Mouse (Mus musculus): ENCODE measurements around the gene Naaladl2. TPM values are rescaled to one million over a fixed set of nuclear protein-coding genes. Genes with fewer than 3 reads are reported as not detected.
"Not testable (repeated sequence)": the region's sequence is repeated elsewhere in the genome, so short reads cannot be mapped to it uniquely, and the experiment has no call there.

The Naaladl2 gene
- polyA plus RNA-seq, 1 experiment from 2014 or later, result 3.9 TPM

DNA sequence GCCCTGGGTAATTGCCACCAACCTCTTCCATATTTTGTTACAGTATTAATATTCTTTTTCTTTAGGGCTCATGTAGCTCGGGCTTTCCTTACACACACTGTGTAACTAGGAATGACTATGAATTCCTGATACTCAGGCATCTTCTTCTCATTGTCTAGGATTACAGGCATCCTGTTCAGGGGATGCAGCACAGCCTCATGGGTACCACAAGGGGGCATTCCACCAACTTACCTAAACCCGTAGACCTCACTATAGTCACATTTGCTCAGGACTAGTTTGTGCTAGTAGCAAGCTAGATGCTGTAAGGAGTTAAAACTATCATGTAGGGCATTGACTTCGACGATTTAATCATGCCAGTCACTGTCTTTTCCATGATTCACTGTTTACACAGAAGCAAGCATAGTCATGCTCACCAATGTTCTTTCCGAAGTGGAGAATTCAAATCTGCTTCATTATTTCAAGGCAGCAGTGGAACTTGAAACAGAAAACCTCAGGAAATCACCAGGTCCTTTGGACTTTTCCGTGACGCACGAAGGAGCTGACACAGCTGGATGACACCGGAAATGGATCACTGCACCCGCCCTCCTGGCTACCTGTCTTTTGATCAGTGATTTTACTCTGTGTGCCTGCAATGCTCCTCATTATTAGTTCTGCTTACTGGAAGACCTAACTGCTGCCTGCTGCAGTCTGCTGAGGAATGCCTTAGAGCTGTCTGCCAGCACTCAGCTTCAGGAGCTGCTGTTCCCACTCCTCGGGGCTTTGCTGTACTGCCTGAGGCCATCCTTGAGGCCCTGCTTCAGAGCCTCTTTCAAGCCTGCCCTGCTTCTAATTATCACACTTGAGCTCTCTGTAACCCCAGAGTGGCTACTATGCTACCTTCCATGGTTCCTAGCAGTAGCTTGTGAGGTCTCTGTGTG lies 822.3 kb downstream of the Naaladl2 start:
- Histone ChIP-seq H3K4me1 (replicated peaks; ENCODE audit: insufficient read depth, low read length) (no peaks in the 10 kb centered on the region), H3K36me3 (ENCODE audit: insufficient read depth, low read length) (no peaks in the 10 kb centered on the region), H3K27me3 (ENCODE audit: insufficient read depth, low read length) (no peaks in the 10 kb centered on the region), H3K4me3 (replicated peaks; ENCODE audit: low read depth, low read length) (no peak overlapping the region), H3K27ac (no peak overlapping the region), H3K9ac (ENCODE audit: low read depth, low read length) (no peak overlapping the region), H3K9me3 (replicated peaks; ENCODE audit: low read length) (no peaks in the 10 kb centered on the region), H3K4me2 (ENCODE audit: low read length) (no peak overlapping the region)
- DNase-seq (ENCODE audit: low spot score) (peak; percentile 32), ATAC-seq (replicated peaks; ENCODE audit: low FRiP score, low read depth) (peak; percentile 65)
- peak; percentile 54; the same call in 1 of the 2 replicates for TF ChIP-seq CTCF (IDR thresholded peaks at IDR 0.05; ENCODE audit: low read depth)
- 58% methylated on average over 11 of the region's 11 CpGs for WGBS

DNA sequence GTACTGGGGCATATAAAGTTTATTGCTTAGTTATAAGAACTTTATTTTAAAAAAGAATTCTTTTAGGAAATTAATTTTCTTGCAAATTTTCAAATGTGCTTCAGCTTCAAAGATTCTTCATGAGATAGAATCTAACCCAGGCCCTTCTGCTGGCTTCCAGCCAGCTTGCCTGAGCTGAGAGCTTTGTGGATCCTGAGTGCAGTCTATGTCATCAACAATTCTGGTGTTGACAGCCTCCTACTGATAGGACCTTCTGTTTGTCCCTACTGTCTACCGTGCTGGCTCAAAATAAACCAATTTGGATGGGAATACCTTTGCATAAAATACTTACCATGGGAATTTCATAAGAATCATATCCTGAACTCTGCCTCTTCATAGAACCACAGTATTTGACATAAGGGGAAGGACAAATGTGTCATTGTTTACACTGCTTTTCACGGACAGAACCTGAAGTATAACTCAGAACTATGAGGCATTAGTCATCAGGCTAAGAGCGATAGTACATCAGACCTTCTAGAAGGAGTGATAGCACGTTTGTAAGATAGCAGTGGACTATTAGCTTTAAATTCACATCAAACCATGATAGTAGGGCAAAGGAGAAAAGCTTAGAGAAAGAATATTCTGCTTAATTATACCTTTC lies 829.3 kb downstream of the Naaladl2 start:
- no peak overlapping the region for H3K4me2 ChIP-seq (ENCODE audit: low read length)
- no peak for ATAC-seq (replicated peaks; ENCODE audit: low FRiP score, low read depth)
- WGBS, result 70% methylated on average over 4 of the region's 4 CpGs
- no peak overlapping the region for H3K27ac ChIP-seq
- H3K4me1 ChIP-seq (replicated peaks; ENCODE audit: insufficient read depth, low read length), result no peaks in the 10 kb centered on the region
- no peak overlapping the region for H3K4me3 ChIP-seq (replicated peaks; ENCODE audit: low read depth, low read length)
- TF ChIP-seq CTCF (IDR thresholded peaks at IDR 0.05; ENCODE audit: low read depth), result no peak
- no peaks in the 10 kb centered on the region for H3K36me3 ChIP-seq (ENCODE audit: insufficient read depth, low read length)
- DNase-seq (ENCODE audit: low spot score), result no peak
- no peaks in the 10 kb centered on the region for H3K9me3 ChIP-seq (replicated peaks; ENCODE audit: low read length)
- H3K27me3 ChIP-seq (ENCODE audit: insufficient read depth, low read length), result no peaks in the 10 kb centered on the region
- H3K9ac ChIP-seq (ENCODE audit: low read depth, low read length), result no peak overlapping the region

DNA sequence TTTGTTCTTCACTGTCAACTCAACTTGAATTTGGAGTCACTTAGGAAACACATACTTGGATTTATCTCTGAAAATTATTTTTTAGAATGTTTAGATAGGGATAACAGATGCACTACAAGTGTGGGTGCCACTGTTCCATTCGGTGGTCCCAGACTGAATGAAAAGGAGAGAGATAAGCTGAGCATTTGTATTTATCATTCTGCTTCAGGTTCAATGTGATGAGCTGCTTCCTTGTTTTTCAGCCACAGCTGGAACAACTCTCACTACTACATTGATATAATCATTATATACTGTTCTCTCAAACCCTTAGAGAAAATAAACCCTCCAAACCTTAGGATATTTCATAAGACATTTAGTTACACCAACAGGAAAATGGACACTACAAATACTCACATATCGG lies 918.6 kb downstream of the Naaladl2 start:
- Histone ChIP-seq H3K9ac (ENCODE audit: low read depth, low read length) (no peak overlapping the region), H3K4me3 (replicated peaks; ENCODE audit: low read depth, low read length) (no peak overlapping the region), H3K9me3 (replicated peaks; ENCODE audit: low read length) (no peaks in the 10 kb centered on the region), H3K27me3 (ENCODE audit: insufficient read depth, low read length) (no peaks in the 10 kb centered on the region), H3K4me2 (ENCODE audit: low read length) (no peak overlapping the region), H3K4me1 (replicated peaks; ENCODE audit: insufficient read depth, low read length) (no peaks in the 10 kb centered on the region), H3K36me3 (ENCODE audit: insufficient read depth, low read length) (no peaks in the 10 kb centered on the region), H3K27ac (no peak overlapping the region)
- ATAC-seq (replicated peaks; ENCODE audit: low FRiP score, low read depth), result no peak
- 79% methylated on average over 2 of the region's 2 CpGs for WGBS
- DNase-seq (ENCODE audit: low spot score), result no peak
- TF ChIP-seq CTCF (IDR thresholded peaks at IDR 0.05; ENCODE audit: low read depth), result no peak

DNA sequence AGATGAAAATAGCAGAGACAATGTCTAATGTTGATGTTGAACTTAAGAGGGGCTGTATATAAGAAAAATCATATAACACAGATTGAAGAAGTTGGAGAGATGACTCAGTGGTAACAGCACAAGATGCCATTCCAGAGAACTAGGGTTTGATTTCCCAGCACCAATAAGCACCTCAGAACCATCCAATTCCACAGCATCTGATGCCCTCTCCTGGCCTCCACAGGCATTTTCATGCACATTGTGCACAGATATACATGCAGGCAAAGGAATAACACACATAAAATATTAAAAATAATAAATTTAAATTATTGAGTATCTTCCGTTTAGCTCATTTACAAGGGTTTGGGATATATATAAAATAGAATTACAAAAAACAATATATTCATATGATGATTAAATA lies 926.6 kb downstream of the Naaladl2 start:
- no peaks in the 10 kb centered on the region for H3K4me1 ChIP-seq (replicated peaks; ENCODE audit: insufficient read depth, low read length)
- DNase-seq (ENCODE audit: low spot score) (no peak), ATAC-seq (replicated peaks; ENCODE audit: low FRiP score, low read depth) (no peak)
- H3K27ac ChIP-seq, result no peak overlapping the region
- H3K4me2 ChIP-seq (ENCODE audit: low read length), result no peak overlapping the region
- no peak; the same call in 1 of the 2 replicates for TF ChIP-seq CTCF (IDR thresholded peaks at IDR 0.05; ENCODE audit: low read depth)
- no peak overlapping the region for H3K9ac ChIP-seq (ENCODE audit: low read depth, low read length)
- no peaks in the 10 kb centered on the region for H3K9me3 ChIP-seq (replicated peaks; ENCODE audit: low read length)
- H3K36me3 ChIP-seq (ENCODE audit: insufficient read depth, low read length), result no peaks in the 10 kb centered on the region
- no peaks in the 10 kb centered on the region for H3K27me3 ChIP-seq (ENCODE audit: insufficient read depth, low read length)
- H3K4me3 ChIP-seq (replicated peaks; ENCODE audit: low read depth, low read length), result no peak overlapping the region
- 85% methylated on average over 1 of the region's 1 CpGs for WGBS

DNA sequence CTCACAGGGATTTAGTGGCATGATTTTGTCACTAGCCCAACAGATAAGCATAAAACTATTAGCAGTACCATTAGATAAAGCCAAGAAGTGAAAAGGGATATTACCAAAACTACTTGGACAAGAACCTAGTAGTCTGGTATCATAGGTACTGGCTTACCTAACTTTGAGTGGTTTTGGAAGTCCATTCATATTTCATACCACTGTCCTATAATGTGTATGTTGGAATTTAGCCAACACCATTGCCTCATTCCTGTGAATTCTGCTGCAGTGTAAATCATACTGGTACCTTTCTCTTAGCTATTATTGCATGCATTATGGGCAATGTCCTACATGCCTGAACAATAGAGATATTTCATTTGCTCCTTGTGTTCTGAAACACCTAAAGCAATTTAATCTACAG lies 977.5 kb downstream of the Naaladl2 start:
- Histone ChIP-seq H3K4me1 (replicated peaks; ENCODE audit: insufficient read depth, low read length) (no peaks in the 10 kb centered on the region), H3K4me3 (replicated peaks; ENCODE audit: low read depth, low read length) (no peak overlapping the region), H3K36me3 (ENCODE audit: insufficient read depth, low read length) (no peaks in the 10 kb centered on the region), H3K9ac (ENCODE audit: low read depth, low read length) (no peak overlapping the region), H3K27me3 (ENCODE audit: insufficient read depth, low read length) (no peaks in the 10 kb centered on the region), H3K9me3 (replicated peaks; ENCODE audit: low read length) (no peaks in the 10 kb centered on the region), H3K4me2 (ENCODE audit: low read length) (no peak overlapping the region), H3K27ac (no peak overlapping the region)
- DNase-seq (ENCODE audit: low spot score) (no peak), ATAC-seq (replicated peaks; ENCODE audit: low FRiP score, low read depth) (no peak)
- no peak for TF ChIP-seq CTCF (IDR thresholded peaks at IDR 0.05; ENCODE audit: low read depth)

DNA sequence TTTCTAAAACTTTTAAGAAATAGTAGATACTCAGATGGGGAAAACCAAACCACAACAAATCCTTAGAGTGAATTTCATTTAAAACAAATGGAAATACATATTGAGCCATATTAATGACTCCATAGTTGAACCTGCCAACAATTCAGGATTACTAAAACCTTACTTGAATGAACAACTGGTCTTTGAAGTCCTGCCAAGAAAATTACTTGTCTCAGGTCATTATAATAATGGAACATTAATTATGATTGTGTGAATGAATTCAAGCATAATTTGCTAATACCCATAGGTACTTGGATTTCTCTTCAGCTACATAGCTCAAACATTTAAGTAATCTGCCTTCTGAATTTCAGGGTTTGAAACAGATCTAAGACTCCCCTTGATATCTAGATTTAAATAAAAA lies 980.1 kb downstream of the Naaladl2 start:
- Histone ChIP-seq H3K27me3 (ENCODE audit: insufficient read depth, low read length) (no peaks in the 10 kb centered on the region), H3K4me1 (replicated peaks; ENCODE audit: insufficient read depth, low read length) (no peaks in the 10 kb centered on the region), H3K9me3 (replicated peaks; ENCODE audit: low read length) (no peaks in the 10 kb centered on the region), H3K4me3 (replicated peaks; ENCODE audit: low read depth, low read length) (no peak overlapping the region), H3K27ac (no peak overlapping the region), H3K4me2 (ENCODE audit: low read length) (no peak overlapping the region), H3K36me3 (ENCODE audit: insufficient read depth, low read length) (no peaks in the 10 kb centered on the region), H3K9ac (ENCODE audit: low read depth, low read length) (no peak overlapping the region)
- ATAC-seq (replicated peaks; ENCODE audit: low FRiP score, low read depth) (no peak), DNase-seq (ENCODE audit: low spot score) (no peak)
- no peak for TF ChIP-seq CTCF (IDR thresholded peaks at IDR 0.05; ENCODE audit: low read depth)

DNA sequence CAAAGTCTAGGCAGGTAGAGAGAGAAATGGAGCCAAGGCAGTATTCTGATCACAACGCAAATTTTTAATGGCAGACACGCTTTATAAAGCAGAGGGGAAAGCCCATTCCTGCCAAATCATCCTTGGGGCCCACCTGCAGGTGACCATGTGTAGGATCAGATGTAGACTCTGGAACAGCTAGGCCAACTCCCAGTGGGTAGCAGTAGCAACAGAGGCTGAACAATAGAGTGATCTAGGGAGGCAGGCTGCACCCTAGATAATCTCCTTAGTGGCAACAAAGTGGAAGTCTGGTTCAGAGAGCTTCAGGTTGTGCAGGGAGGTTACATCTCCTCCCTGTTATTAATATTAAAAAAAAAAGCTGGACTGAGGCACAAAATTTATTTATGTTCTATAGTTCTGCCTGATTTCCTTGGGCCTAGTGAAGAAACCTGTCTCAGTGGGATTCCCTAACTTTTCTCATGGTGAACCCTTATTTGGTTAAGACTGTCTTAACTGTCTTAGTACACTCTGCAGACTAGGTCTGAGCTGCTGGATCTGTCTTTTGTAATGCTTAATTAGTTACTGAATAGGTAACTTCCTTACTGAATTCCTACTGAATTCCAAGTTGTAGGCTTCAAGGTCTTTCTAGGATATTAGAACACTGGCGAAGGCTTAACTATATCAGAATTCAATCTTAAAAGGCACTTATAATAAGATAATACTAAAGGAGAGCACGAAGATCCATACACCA lies 992.8 kb downstream of the Naaladl2 start:
- ATAC-seq (replicated peaks; ENCODE audit: low FRiP score, low read depth); H3K9ac ChIP-seq (ENCODE audit: low read depth, low read length); DNase-seq (ENCODE audit: low spot score); H3K9me3 ChIP-seq (replicated peaks; ENCODE audit: low read length); H3K4me1 ChIP-seq (replicated peaks; ENCODE audit: insufficient read depth, low read length); H3K36me3 ChIP-seq (ENCODE audit: insufficient read depth, low read length); H3K4me2 ChIP-seq (ENCODE audit: low read length); H3K27me3 ChIP-seq (ENCODE audit: insufficient read depth, low read length); H3K4me3 ChIP-seq (replicated peaks; ENCODE audit: low read depth, low read length); H3K27ac ChIP-seq: not testable (repeated sequence)
- 81% methylated on average over 4 of the region's 4 CpGs for WGBS

All from kidney, postnatal 0 days (tissue).